15 mouse cellular contexts compared by ENCODE assay signal in genomic region chr5:144937304-144937703, GRCm38 (mm10). TPM values are rescaled to one million over a fixed set of nuclear protein-coding genes. Genes with fewer than 3 reads are reported as not detected.
DNase-seq lines count a peak whose midpoint lies in the region; ATAC-seq and TF ChIP-seq lines count a peak whose summit lies in the region.
"Had no signal": no experiment of that assay in that cellular context is flagged by ENCODE, and none has a peak within 500 bp of the region (broad histone marks: within the 10 kb centered on the region; RNA-seq: fewer than 3 reads in every experiment).

No protein-coding gene starts in this region.

- WGBS in thymus, adult 2 months: 24% methylated on average over 2 of the region's 2 CpGs
- 82% methylated on average over 2 of the region's 2 CpGs for WGBS in stomach, postnatal 0 days

- no peak overlapping the region for H3K4me2 ChIP-seq in stomach, postnatal 0 days (replicated peaks; ENCODE audit: low read depth)
- H3K4me2 ChIP-seq: kidney, embryonic 15.5 days; lung, embryonic 15.5 days had no signal

- TF ChIP-seq CTCF in thymus, adult 2 months (IDR thresholded peaks at IDR 0.05; ENCODE audit: borderline replicate concordance, control insufficient read depth, extremely low read depth, insufficient read depth, low read length, poor library complexity): no peak
- no peak for TF ChIP-seq CTCF in stomach, postnatal 0 days (IDR thresholded peaks at IDR 0.05; ENCODE audit: low read depth)

- no peak overlapping the region for H3K9ac ChIP-seq in stomach, postnatal 0 days (ENCODE audit: low read length)
- H3K9ac ChIP-seq: kidney, embryonic 15.5 days; lung, embryonic 15.5 days had no signal

- H3K4me1 ChIP-seq in thymus, adult 2 months (replicated peaks; ENCODE audit: control insufficient read depth, insufficient read depth, low read length): peaks cover 26% of the 10 kb centered on the region
- peaks cover 7% of the 10 kb centered on the region; the same call in 1 of the 2 replicates for H3K4me1 ChIP-seq in stomach, postnatal 0 days (replicated peaks; ENCODE audit: control insufficient read depth, insufficient read depth)

- DNase-seq in thymus, adult 2 months: no peak
- no peak for DNase-seq in thymus, postnatal 14 days
- DNase-seq in brain, adult 2 months (ENCODE audit: low read depth, low spot score): peak; percentile 87
- DNase-seq in left cerebral cortex, adult 9 months (ENCODE audit: low spot score in 2 of 2): peak; percentile 55 to 81
- DNase-seq in stomach, postnatal 0 days (ENCODE audit: low spot score): no peak
- no peak for DNase-seq in B cell, adult 2 months
- DNase-seq in urinary bladder, postnatal 10 days (ENCODE audit: low spot score): no peak
- DNase-seq: cerebellum, adult 8-10 months; gastrocnemius, postnatal 25 days; liver had no signal

- H3K27me3 ChIP-seq in thymus, adult 2 months (ENCODE audit: control insufficient read depth, insufficient read depth, low read length): no peaks in the 10 kb centered on the region
- no peaks in the 10 kb centered on the region for H3K27me3 ChIP-seq in stomach, postnatal 0 days (ENCODE audit: control insufficient read depth, insufficient read depth, low read length)
- H3K27me3 ChIP-seq: kidney, embryonic 15.5 days; lung, embryonic 15.5 days had no signal

- no peak for ATAC-seq in stomach, postnatal 0 days (ENCODE audit: low FRiP score, low TSS enrichment)
- ATAC-seq: hindbrain, postnatal 0 days had no signal

- peak overlapping the region; percentile 80 for H3K27ac ChIP-seq in thymus, adult 2 months (ENCODE audit: control insufficient read depth, insufficient read depth, low read length)
- H3K27ac ChIP-seq in stomach, postnatal 0 days (replicated peaks): peak overlapping the region; percentile 24
- H3K27ac ChIP-seq: hindbrain, postnatal 0 days; lung, embryonic 15.5 days; midbrain, embryonic 10.5 days had no signal

- H3K9me3 ChIP-seq in stomach, postnatal 0 days (ENCODE audit: control insufficient read depth, low read length): no peaks in the 10 kb centered on the region
- H3K9me3 ChIP-seq: G1E; kidney, embryonic 15.5 days; lung, embryonic 15.5 days; midbrain, embryonic 10.5 days had no signal

- no peak for TF ChIP-seq POLR2A in thymus, adult 2 months (IDR thresholded peaks at IDR 0.05; ENCODE audit: control insufficient read depth, extremely low read depth, insufficient read depth, low read length, poor library complexity)

- TF ChIP-seq EP300 in stomach, postnatal 0 days (optimal IDR thresholded peaks at IDR 0.05): no peak

- no peaks in the 10 kb centered on the region for H3K36me3 ChIP-seq in thymus, adult 2 months (ENCODE audit: control insufficient read depth, insufficient read depth, low read length)
- H3K36me3 ChIP-seq in stomach, postnatal 0 days (ENCODE audit: control insufficient read depth, insufficient read depth, low read length): no peaks in the 10 kb centered on the region
- H3K36me3 ChIP-seq: G1E; kidney, embryonic 15.5 days; lung, embryonic 15.5 days; midbrain, embryonic 10.5 days had no signal

- no peak overlapping the region for H3K4me3 ChIP-seq in thymus, adult 2 months (ENCODE audit: control insufficient read depth, insufficient read depth, low read length)
- no peak overlapping the region for H3K4me3 ChIP-seq in stomach, postnatal 0 days (ENCODE audit: low read depth, low read length)
- H3K4me3 ChIP-seq: kidney, embryonic 15.5 days; lung, embryonic 15.5 days; midbrain, embryonic 10.5 days had no signal

RNA-seq across cellular contexts. Expression of gene Smurf1, which starts 28.3 kb away (rescaled TPM):
- 33.6 and 34.4 TPM in 2 replicates for polyA plus RNA-seq in thymus, adult 2 months (2012; rRNA removed)
- polyA plus RNA-seq in stomach, postnatal 0 days (2015; fragmentation: Nextera tagmentation; extraction: Ambion mirVana): 11.2 and 11.6 TPM in 2 replicates

Comparison
In these comparisons a context has a peak if more than half of its experiments do, and no peak if none do; other contexts are left out.
1. DNase-seq: peak in brain, adult 2 months (single experiment) and left cerebral cortex, adult 9 months (2 of 2); none in thymus, adult 2 months (single experiment), thymus, postnatal 14 days (single experiment), stomach, postnatal 0 days (single experiment), B cell, adult 2 months (0 of 2) and urinary bladder, postnatal 10 days (single experiment).